Comparison of ENCODE assay signal across 8 mouse cellular contexts in genomic region chr15:84315276-84316046, GRCm38 (mm10). TPM values are rescaled to one million over a fixed set of nuclear protein-coding genes. Genes with fewer than 3 reads are reported as not detected.
A peak's percentile ranks its signal among the peaks of the same experiment; 100 is the strongest.
DNase-seq lines count a peak whose midpoint lies in the region; ATAC-seq and TF ChIP-seq lines count a peak whose summit lies in the region.

No protein-coding gene starts in this region.

- no peak overlapping the region for H3K9ac ChIP-seq in midbrain, embryonic 11.5 days (ENCODE audit: low read length)
- no peak overlapping the region for H3K9ac ChIP-seq in lung, postnatal 0 days (replicated peaks; ENCODE audit: low read depth)

- no peak overlapping the region for H3K4me3 ChIP-seq in midbrain, embryonic 10.5 days
- no peak overlapping the region for H3K4me3 ChIP-seq in midbrain, embryonic 11.5 days (ENCODE audit: low read depth, low read length)
- no peak overlapping the region for H3K4me3 ChIP-seq in lung, postnatal 0 days (ENCODE audit: low read depth, low read length)

- peak; percentile 62 for TF ChIP-seq EP300 in lung, postnatal 0 days (IDR thresholded peaks at IDR 0.05)

- 71% methylated on average over 15 of the region's 15 CpGs for WGBS in midbrain, embryonic 10.5 days
- WGBS in midbrain, embryonic 11.5 days, result 65% methylated on average over 15 of the region's 15 CpGs
- 45% methylated on average over 15 of the region's 15 CpGs for WGBS in lung, postnatal 0 days

- peaks cover 45% of the 10 kb centered on the region for H3K27me3 ChIP-seq in midbrain, embryonic 10.5 days (ENCODE audit: low read depth, poor library complexity, severe bottlenecking)
- no peaks in the 10 kb centered on the region for H3K27me3 ChIP-seq in midbrain, embryonic 11.5 days (ENCODE audit: control insufficient read depth, insufficient read depth, low read length)
- H3K27me3 ChIP-seq in lung, postnatal 0 days (replicated peaks; ENCODE audit: insufficient read depth, low read length), result no peaks in the 10 kb centered on the region

- no peaks in the 10 kb centered on the region for H3K36me3 ChIP-seq in midbrain, embryonic 10.5 days
- no peaks in the 10 kb centered on the region for H3K36me3 ChIP-seq in midbrain, embryonic 11.5 days (ENCODE audit: control insufficient read depth, insufficient read depth, low read length)
- no peaks in the 10 kb centered on the region for H3K36me3 ChIP-seq in lung, postnatal 0 days (ENCODE audit: insufficient read depth, low read length)

- H3K9me3 ChIP-seq in midbrain, embryonic 10.5 days (replicated peaks), result no peaks in the 10 kb centered on the region
- no peaks in the 10 kb centered on the region for H3K9me3 ChIP-seq in midbrain, embryonic 11.5 days (ENCODE audit: control insufficient read depth, low read length)
- H3K9me3 ChIP-seq in lung, postnatal 0 days (ENCODE audit: low read length), result no peaks in the 10 kb centered on the region

- peak; percentile 49 to 50 for DNase-seq in cerebellum, postnatal 14 days
- no peak for DNase-seq in cerebellum, adult 18-20 months
- DNase-seq in midbrain, embryonic 10.5 days (ENCODE audit: low spot score), result no peak
- no peak for DNase-seq in midbrain, embryonic 11.5 days (ENCODE audit: low spot score, missing footprints)
- DNase-seq in lung, postnatal 0 days (ENCODE audit: low spot score), result peak; percentile 92
- peak; percentile 73 for DNase-seq in thymus, postnatal 0 days (ENCODE audit: low spot score)
- no peak for DNase-seq in cerebellum, adult 11 months
- no peak for DNase-seq in cerebellum, adult 9-10 months

- no peak for ATAC-seq in midbrain, embryonic 11.5 days (ENCODE audit: low FRiP score)
- ATAC-seq in lung, postnatal 0 days, result peak; percentile 85

- peaks cover 60% of the 10 kb centered on the region for H3K4me1 ChIP-seq in midbrain, embryonic 10.5 days
- H3K4me1 ChIP-seq in midbrain, embryonic 11.5 days (ENCODE audit: control insufficient read depth, insufficient read depth, low read length), result peaks cover 26% of the 10 kb centered on the region
- H3K4me1 ChIP-seq in lung, postnatal 0 days (ENCODE audit: insufficient read depth, low read depth, low read length), result peaks cover 5% of the 10 kb centered on the region; the same call in 1 of the 2 replicates

- H3K4me2 ChIP-seq in midbrain, embryonic 11.5 days, result no peak overlapping the region
- no peak overlapping the region for H3K4me2 ChIP-seq in lung, postnatal 0 days (replicated peaks; ENCODE audit: low read depth, low read length)

- no peak for TF ChIP-seq CTCF in lung, postnatal 0 days (IDR thresholded peaks at IDR 0.05)

- H3K27ac ChIP-seq in midbrain, embryonic 10.5 days (replicated peaks), result peak overlapping the region; percentile 76; the same call in 1 of the 2 replicates
- no peak overlapping the region for H3K27ac ChIP-seq in midbrain, embryonic 11.5 days (ENCODE audit: low read depth, low read length)
- H3K27ac ChIP-seq in lung, postnatal 0 days (ENCODE audit: low read length), result no peak overlapping the region

RNA-seq across cellular contexts. Expression of gene Parvg, which starts 8.4 kb away (rescaled TPM):
- polyA plus RNA-seq in midbrain, embryonic 10.5 days (2016; fragmentation: Nextera tagmentation; extraction: Ambion mirVana), result 0.89 and 1.0 TPM in 2 replicates
- 0.63 and 1.2 TPM in 2 replicates for polyA plus RNA-seq in midbrain, embryonic 11.5 days (2014; fragmentation: Nextera tagmentation; extraction: Ambion mirVana)
- 4.3 and 4.8 TPM in 2 replicates for polyA plus RNA-seq in lung, postnatal 0 days (2015; fragmentation: Nextera tagmentation; extraction: Ambion mirVana)
- 130 and 155 TPM in 2 replicates for polyA plus RNA-seq in thymus, postnatal 0 days (2015; fragmentation: Nextera tagmentation; extraction: Ambion mirVana)

Comparison
In these comparisons a context has a peak if more than half of its experiments do, and no peak if none do; other contexts are left out.
1. DNase-seq: peak in cerebellum, postnatal 14 days (2 of 2), lung, postnatal 0 days (single experiment) and thymus, postnatal 0 days (single experiment); none in cerebellum, adult 18-20 months (0 of 2), midbrain, embryonic 10.5 days (single experiment), midbrain, embryonic 11.5 days (single experiment), cerebellum, adult 11 months (single experiment) and cerebellum, adult 9-10 months (single experiment).
2. RNA of gene Parvg, which starts 8.4 kb away (polyA plus RNA-seq): 130 to 155 TPM in thymus, postnatal 0 days; 4.3 to 4.8 TPM in lung, postnatal 0 days, 0.63 to 1.2 TPM in midbrain, embryonic 11.5 days and 0.89 to 1.0 TPM in midbrain, embryonic 10.5 days; every median in the first group is over 10 times any median in the second.